Mouse (Mus musculus) lung, embryonic 16.5 days (tissue): ENCODE measurements around the gene Psmc3ip. TPM values are rescaled to one million over a fixed set of nuclear protein-coding genes. Genes with fewer than 3 reads are reported as not detected.

Experiments
- ATAC-seq: fragments of 200-750 bp; cut with Nextera tagmentation; 2 replicates; pipeline ENCODE4 v1.8.0; 2017; ENCODE audit warnings: low read depth, mild to moderate bottlenecking, moderate library complexity
- H3K27ac ChIP-seq: fragments of 300-500 bp; sonication (generic); 2 replicates; pipeline ENCODE4 v1.5.1; 2014; ENCODE audit warnings: mild to moderate bottlenecking, control low read depth, low read length
- H3K27me3 ChIP-seq: fragments of 300-500 bp; sonication (generic); 2 replicates; pipeline ENCODE4 v1.6.1; 2014; ENCODE audit warnings: low read depth, low read length, mixed read lengths; ENCODE audit not compliant: control insufficient read depth, insufficient read depth
- H3K36me3 ChIP-seq: fragments of 300-500 bp; sonication (generic); 2 replicates; pipeline ENCODE4 v1.6.1; 2014; ENCODE audit warnings: low read length; ENCODE audit not compliant: control insufficient read depth, insufficient read depth
- H3K4me1 ChIP-seq: fragments of 300-500 bp; sonication (generic); replicated peaks from 2 replicates; pipeline ENCODE4 v1.6.1; 2014; ENCODE audit warnings: low read length, mixed read lengths; ENCODE audit not compliant: control insufficient read depth, insufficient read depth
- H3K4me2 ChIP-seq: fragments of 300-500 bp; sonication (generic); 2 replicates; pipeline ENCODE4 v1.6.1; 2014; ENCODE audit warnings: low read depth, low read length, control low read depth
- H3K4me3 ChIP-seq: fragments of 300-500 bp; sonication (generic); 2 replicates; pipeline ENCODE4 v1.5.1; 2014; ENCODE audit warnings: mild to moderate bottlenecking, low read length, control low read depth
- H3K9ac ChIP-seq: fragments of 300-500 bp; sonication (generic); 2 replicates; pipeline ENCODE4 v1.6.1; 2014; ENCODE audit warnings: low read length, control low read depth
- H3K9me3 ChIP-seq: fragments of 300-500 bp; sonication (generic); 2 replicates; pipeline ENCODE4 v1.6.1; 2016; ENCODE audit warnings: low read length; ENCODE audit not compliant: control insufficient read depth
- WGBS: fragments of 180-500 bp; shearing (Covaris S2); extraction: QIAGEN DNeasy Blood & Tissue Kit; methylation state at CpG from one replicate; pipeline ENCODE4 v1.1.7; 2014; 5-methylcytosine and 5-hydroxymethylcytosine counted together
- polyA plus RNA-seq: library from polyadenylated mRNA; unstranded; fragments of >200 nt; fragmentation: Nextera tagmentation; extraction: Ambion mirVana; gene quantifications from 2 replicates; pipeline ENCODE4 v1.2.1, GENCODE M21; 2015

Psmc3ip gene
- polyA plus RNA-seq, 1 experiment from 2014 or later: 32.3 TPM

DNA sequence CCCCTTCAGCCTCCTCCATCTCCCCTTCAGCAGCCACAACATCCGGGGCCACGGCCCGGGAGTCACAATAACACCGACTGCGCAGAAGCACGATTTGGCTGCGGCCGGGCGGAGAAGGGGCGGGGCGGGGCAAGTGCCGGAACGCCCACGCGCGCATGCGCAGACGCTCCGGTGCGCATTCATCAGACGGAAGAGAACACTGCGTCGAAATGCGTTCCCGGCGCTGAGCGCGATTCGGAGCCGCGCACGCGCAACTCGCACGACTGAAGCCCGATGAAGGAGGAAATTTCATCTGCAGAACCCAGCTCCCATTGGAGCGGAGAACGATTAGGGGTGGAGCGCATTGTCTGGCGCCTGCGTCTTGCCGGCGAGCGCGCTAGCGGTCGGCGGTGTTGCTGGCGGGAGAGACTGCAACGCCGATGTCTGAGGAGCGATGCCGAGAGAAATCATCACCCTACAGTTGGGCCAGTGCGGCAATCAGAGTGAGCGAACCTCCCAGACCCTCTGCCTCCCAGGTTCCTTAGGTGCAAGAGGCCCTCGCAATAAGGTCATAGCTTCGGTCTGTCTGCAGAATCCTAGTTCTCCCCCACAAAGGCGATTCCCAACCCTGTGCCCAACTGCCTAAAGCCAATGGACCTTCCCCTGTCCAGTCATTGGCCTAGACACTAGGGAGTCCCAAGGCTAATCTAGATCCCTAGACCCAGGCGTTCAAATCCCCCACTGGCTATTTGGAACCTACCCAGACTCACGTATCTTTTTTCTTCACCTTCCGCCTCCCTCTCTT is 24.7 kb upstream of the Psmc3ip start, which contains the start of the genes Retreg3 and Tubg1:
Gene Retreg3 (minus strand): TSS at position 133 of the 784 bp plus-strand sequence.
Gene Tubg1 (plus strand): TSS at position 178 of the 784 bp plus-strand sequence.
- Histone ChIP-seq H3K4me2 (peak within 1 kb of the TSS; percentile 96), H3K36me3 (peaks cover 13% of the 10 kb centered on the region), H3K27me3 (no peaks in the 10 kb centered on the region), H3K4me1 (peaks cover 19% of the 10 kb centered on the region), H3K9me3 (no peaks in the 10 kb centered on the region), H3K27ac (peak within 1 kb of the TSS; percentile 87), H3K4me3 (peak within 1 kb of the TSS; percentile 90), H3K9ac (peak within 1 kb of the TSS; percentile 91)
- WGBS: 0% methylated on average over 61 of the region's 61 CpGs
- peak; percentile 97 for ATAC-seq

DNA sequence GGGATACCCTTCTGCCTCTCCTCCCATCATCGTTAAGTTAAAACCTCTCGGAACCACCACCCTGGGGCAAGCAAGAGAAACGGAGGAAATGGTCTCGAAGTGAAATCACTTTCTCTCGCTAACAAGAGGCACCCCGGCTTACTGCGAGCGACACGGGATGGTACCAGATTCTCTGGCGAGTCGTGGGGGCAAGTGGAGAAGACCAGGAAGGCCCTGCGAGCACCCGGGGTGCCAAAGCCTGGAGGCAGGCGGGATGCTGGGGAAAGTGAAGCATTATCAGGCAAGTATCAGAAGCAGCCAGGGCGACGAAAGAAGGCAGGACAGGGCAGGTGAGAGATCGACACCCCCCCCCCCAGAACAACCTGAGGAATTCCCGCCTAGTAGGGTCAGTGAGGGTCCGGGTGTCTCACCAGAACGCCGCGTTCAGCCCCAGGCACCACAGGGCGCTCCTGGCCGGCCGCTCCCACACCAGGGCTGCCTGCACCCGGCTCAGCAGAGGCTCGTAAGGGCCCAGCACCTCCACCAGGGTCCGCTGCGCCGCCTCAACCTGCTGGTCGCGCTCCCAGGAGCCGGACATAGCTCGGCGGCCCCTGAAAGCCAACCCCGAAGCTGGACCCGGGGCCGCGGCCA is 24.0 kb upstream of the Psmc3ip start:
- Histone ChIP-seq H3K4me1 (peaks cover 19% of the 10 kb centered on the region), H3K9me3 (no peaks in the 10 kb centered on the region), H3K27ac (peak overlapping the region; percentile 87), H3K4me2 (peak overlapping the region; percentile 73), H3K9ac (peak overlapping the region; percentile 91), H3K36me3 (peaks cover 13% of the 10 kb centered on the region), H3K27me3 (no peaks in the 10 kb centered on the region), H3K4me3 (peak overlapping the region; percentile 90)
- WGBS: under 1% methylated on average over 39 of the region's 39 CpGs
- ATAC-seq: peak; percentile 79

DNA sequence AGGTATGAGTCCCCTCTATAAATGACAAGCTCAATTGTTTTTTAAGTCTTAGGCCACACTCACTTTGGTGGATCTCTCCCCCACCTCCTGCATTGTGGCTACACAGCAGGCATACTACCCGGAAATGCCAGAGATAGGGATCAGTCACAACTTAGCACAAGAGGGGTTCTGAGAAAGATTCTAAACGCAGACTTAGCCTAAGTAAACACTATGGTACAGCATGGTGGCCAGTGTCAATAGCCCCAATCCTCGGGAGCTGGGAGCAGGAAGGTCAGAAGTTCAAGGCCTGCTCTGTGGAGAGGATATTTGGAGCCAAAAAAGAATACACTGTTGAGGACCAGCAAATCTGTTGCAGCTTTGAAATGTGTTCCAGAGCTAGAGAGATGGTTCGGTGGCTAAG is 22.9 kb upstream of the Psmc3ip start:
- H3K4me1 ChIP-seq: peaks cover 19% of the 10 kb centered on the region
- peak overlapping the region; percentile 73 for H3K4me2 ChIP-seq
- H3K27ac ChIP-seq: peak overlapping the region; percentile 20; the same call in 1 of the 2 replicates
- H3K27me3 ChIP-seq: no peaks in the 10 kb centered on the region
- H3K36me3 ChIP-seq: peaks cover 7% of the 10 kb centered on the region; the same call in 1 of the 2 replicates
- WGBS: 22% methylated on average over 4 of the region's 4 CpGs
- no peaks in the 10 kb centered on the region for H3K9me3 ChIP-seq
- peak overlapping the region; percentile 91 for H3K9ac ChIP-seq
- H3K4me3 ChIP-seq: peak overlapping the region; percentile 90
- ATAC-seq: no peak

DNA sequence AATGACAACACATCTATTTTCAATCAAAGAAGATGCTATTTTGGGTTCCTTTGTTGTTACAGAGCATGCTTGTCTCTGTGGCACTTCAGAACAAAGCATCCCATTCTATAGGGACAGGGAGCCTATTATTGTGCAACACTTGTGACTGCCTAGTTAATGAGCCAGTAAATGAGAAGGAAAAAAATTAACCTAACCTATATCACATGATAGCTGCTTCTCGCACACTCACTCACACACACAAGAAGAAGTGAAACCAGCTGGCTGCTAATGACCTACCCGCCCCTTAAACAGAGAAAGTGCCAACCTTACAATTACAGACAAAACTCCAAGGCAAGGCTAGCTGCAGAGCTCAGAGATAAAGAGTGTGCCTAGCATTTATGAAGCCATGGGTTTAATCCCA is 20.3 kb upstream of the Psmc3ip start:
- no peak for ATAC-seq

DNA sequence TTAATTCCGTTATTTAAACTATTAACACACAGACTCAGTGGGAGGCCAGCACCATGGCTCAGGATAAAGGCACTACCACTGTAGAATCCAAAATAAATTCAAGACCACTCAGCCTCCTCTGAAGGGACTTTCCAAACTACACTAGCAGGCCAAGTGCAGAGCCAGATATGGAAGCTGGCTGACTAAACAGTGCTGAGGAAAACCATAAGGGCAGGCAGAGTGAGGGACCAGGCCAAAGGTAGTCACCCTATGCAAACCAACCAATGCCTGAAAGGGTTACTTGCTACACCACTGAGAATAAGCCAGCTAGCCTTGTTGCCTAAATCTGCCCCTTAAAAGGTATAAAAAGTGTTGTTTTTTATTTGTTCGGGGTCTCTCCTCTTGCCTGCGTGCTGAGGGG is 16.9 kb upstream of the Psmc3ip start:
- Histone ChIP-seq H3K27ac (no peak overlapping the region), H3K9ac (no peak overlapping the region), H3K4me1 (no peaks in the 10 kb centered on the region; the same call in 1 of the 2 replicates), H3K9me3 (no peaks in the 10 kb centered on the region), H3K4me2 (no peak overlapping the region), H3K27me3 (no peaks in the 10 kb centered on the region), H3K36me3 (0 out of 2 replicates have a peak, but pooled peaks cover 4% of the 10 kb centered on the region), H3K4me3 (no peak overlapping the region)
- no peak for ATAC-seq
- WGBS: 94% methylated on average over 3 of the region's 3 CpGs

More for the DNA sequence above, 20.3 kb upstream of the Psmc3ip start:
- no peaks in the 10 kb centered on the region for H3K27me3 ChIP-seq
- no peak overlapping the region for H3K9ac ChIP-seq
- no peak overlapping the region for H3K4me3 ChIP-seq
- 0 out of 2 replicates have a peak, but pooled peaks cover 4% of the 10 kb centered on the region for H3K36me3 ChIP-seq
- no peak overlapping the region for H3K4me2 ChIP-seq
- WGBS: 82% methylated on average over 2 of the region's 2 CpGs
- no peak overlapping the region for H3K27ac ChIP-seq
- H3K9me3 ChIP-seq: no peaks in the 10 kb centered on the region
- peaks cover 11% of the 10 kb centered on the region for H3K4me1 ChIP-seq

DNA sequence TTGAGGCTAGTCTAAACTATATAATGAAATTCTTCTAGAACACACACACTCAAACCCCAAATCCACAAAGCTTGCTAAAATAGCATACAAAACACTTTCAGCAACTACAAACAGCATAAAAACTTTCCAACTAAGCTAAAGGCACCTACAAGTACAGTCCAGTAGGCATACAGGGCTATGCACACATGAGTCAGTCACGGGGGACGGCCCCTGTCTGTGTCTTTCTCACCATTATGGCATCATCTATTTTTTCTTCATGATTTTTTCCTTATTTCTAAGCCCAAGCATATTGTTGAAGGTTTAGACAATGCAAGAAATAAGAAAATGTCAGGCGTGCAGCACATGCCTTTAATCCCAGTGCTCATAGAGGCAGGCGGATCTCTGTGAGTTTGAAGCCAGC is 15.9 kb upstream of the Psmc3ip start:
- Histone ChIP-seq H3K9ac (no peak overlapping the region), H3K36me3 (0 out of 2 replicates have a peak, but pooled peaks cover 2% of the 10 kb centered on the region), H3K27me3 (no peaks in the 10 kb centered on the region), H3K4me3 (no peak overlapping the region), H3K9me3 (no peaks in the 10 kb centered on the region), H3K27ac (no peak overlapping the region), H3K4me2 (no peak overlapping the region), H3K4me1 (no peaks in the 10 kb centered on the region)
- no peak for ATAC-seq
- 83% methylated on average over 4 of the region's 4 CpGs for WGBS

DNA sequence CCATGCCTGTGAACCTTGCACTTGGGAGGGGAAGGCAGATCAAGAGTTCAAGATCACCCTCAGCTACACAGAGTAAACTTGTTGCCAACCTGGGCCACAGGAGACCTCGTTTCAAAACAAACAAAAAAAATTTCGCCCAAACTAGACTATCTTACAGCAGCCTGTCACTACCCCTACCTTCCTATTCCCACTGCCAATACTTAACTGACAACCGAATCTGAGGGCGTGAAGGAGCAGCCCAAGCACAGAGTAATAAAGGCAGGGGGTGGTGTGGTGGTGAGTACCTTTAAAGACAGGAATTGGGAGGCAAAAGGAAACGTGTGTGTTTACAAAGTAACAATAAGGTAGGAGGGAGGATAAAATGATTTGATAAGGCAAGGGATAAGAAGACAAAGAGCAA is 15.5 kb upstream of the Psmc3ip start:
- 43% methylated on average over 5 of the region's 5 CpGs for WGBS
- no peak overlapping the region for H3K4me2 ChIP-seq
- no peaks in the 10 kb centered on the region for H3K9me3 ChIP-seq
- no peak overlapping the region for H3K9ac ChIP-seq
- H3K27ac ChIP-seq: no peak overlapping the region
- no peaks in the 10 kb centered on the region for H3K27me3 ChIP-seq
- no peak overlapping the region for H3K4me3 ChIP-seq
- ATAC-seq: no peak
- no peaks in the 10 kb centered on the region for H3K36me3 ChIP-seq
- no peaks in the 10 kb centered on the region for H3K4me1 ChIP-seq

DNA sequence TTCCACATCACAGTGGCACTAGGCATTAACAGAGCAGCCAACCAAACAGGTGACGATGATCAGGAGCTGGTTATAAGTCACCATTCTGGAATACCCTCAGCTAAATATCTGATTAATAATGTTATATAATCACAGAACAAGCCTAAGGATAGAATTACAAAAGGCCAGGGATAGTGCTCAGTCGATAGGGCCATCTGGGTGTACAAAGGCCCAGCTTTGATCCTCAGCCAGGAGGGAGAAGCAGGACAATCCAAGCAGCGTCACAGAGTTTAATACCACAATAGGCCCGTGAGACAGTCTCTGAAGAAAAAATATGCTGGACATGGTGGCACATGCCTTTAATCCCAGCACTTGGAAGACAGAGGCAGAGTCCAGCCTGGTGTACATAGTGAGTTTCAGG is 14.1 kb upstream of the Psmc3ip start:
- WGBS: 75% methylated on average over 4 of the region's 4 CpGs
- no peak overlapping the region for H3K4me3 ChIP-seq
- no peak overlapping the region for H3K9ac ChIP-seq
- 0 out of 2 replicates have a peak, but pooled peaks cover 2% of the 10 kb centered on the region for H3K36me3 ChIP-seq
- H3K27me3 ChIP-seq: no peaks in the 10 kb centered on the region
- no peak for ATAC-seq
- H3K9me3 ChIP-seq: no peaks in the 10 kb centered on the region
- no peak overlapping the region for H3K27ac ChIP-seq
- H3K4me2 ChIP-seq: no peak overlapping the region
- H3K4me1 ChIP-seq: no peaks in the 10 kb centered on the region

DNA sequence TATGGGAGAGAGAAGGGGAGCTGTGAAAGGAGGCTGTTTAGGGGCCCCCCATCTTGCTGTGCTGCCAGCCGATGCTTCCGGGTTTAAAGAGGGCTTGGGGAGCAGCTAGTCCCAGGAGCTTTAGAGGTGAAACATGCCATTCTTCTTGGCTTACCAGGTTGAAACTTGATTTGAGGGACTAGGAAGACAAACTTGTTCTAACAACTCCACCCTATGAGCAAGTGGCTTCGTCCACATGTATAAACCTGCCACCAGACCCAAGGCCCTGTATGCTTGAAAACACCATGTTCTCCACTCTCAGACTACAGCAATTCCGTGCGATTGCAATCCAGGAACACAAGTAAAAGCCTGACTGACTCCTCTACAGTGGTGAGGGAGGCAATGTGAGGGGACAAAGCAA is 7.8 kb upstream of the Psmc3ip start:
- no peak overlapping the region for H3K27ac ChIP-seq

More for the DNA sequence above, 7.8 kb upstream of the Psmc3ip start:
- WGBS: 87% methylated on average over 5 of the region's 5 CpGs
- Histone ChIP-seq H3K9ac (no peak overlapping the region), H3K27me3 (no peaks in the 10 kb centered on the region), H3K9me3 (no peaks in the 10 kb centered on the region), H3K4me3 (no peak overlapping the region), H3K4me2 (no peak overlapping the region), H3K36me3 (peaks cover 30% of the 10 kb centered on the region), H3K4me1 (no peaks in the 10 kb centered on the region)
- ATAC-seq: no peak
